Mouse (Mus musculus) kidney, embryonic 14.5 days (tissue): ENCODE measurements around the gene Prr15l. TPM values are rescaled to one million over a fixed set of nuclear protein-coding genes. Genes with fewer than 3 reads are reported as not detected.

Experiments
- ATAC-seq: fragments of 200-750 bp; cut with Nextera tagmentation; 2 replicates; pipeline ENCODE4 v1.8.0; 2017; ENCODE audit warnings: moderate number of reproducible peaks, mild to moderate bottlenecking, moderate TSS enrichment, moderate library complexity; ENCODE audit not compliant: low FRiP score, low TSS enrichment
- H3K27ac ChIP-seq: fragments of 300-500 bp; sonication (generic); 2 replicates; pipeline ENCODE4 v1.5.1; 2014; ENCODE audit warnings: low read depth, mild to moderate bottlenecking, low read length, moderate library complexity, mixed read lengths
- H3K27me3 ChIP-seq: fragments of 300-500 bp; sonication (generic); 2 replicates; pipeline ENCODE4 v1.6.1; 2014; ENCODE audit warnings: mild to moderate bottlenecking, low read length; ENCODE audit not compliant: control insufficient read depth, insufficient read depth
- H3K36me3 ChIP-seq: fragments of 300-500 bp; sonication (generic); 2 replicates; pipeline ENCODE4 v1.6.1; 2014; ENCODE audit warnings: low read length, mixed read lengths; ENCODE audit not compliant: control insufficient read depth, insufficient read depth
- H3K4me1 ChIP-seq: fragments of 300-500 bp; sonication (generic); 2 replicates; pipeline ENCODE4 v1.6.1; 2014; ENCODE audit warnings: low read length, mixed read lengths; ENCODE audit not compliant: control insufficient read depth, insufficient read depth
- H3K4me2 ChIP-seq: fragments of 300-500 bp; sonication (generic); replicated peaks from 2 replicates; pipeline ENCODE4 v1.6.1; 2014; ENCODE audit warnings: low read depth, mild to moderate bottlenecking, low read length
- H3K4me3 ChIP-seq: fragments of 300-500 bp; sonication (generic); 2 replicates; pipeline ENCODE4 v1.5.1; 2014; ENCODE audit warnings: mild to moderate bottlenecking, low read length
- H3K9ac ChIP-seq: fragments of 300-500 bp; sonication (generic); 2 replicates; pipeline ENCODE4 v1.6.1; 2014; ENCODE audit warnings: low read depth, mild to moderate bottlenecking, low read length, moderate library complexity
- H3K9me3 ChIP-seq: fragments of 300-500 bp; sonication (generic); 2 replicates; pipeline ENCODE4 v1.6.1; 2016; ENCODE audit warnings: low read length; ENCODE audit not compliant: control insufficient read depth
- WGBS: fragments of 180-500 bp; shearing (Covaris S2); extraction: QIAGEN DNeasy Blood & Tissue Kit; methylation state at CpG from one replicate; pipeline ENCODE4 v1.1.7; 2014; 5-methylcytosine and 5-hydroxymethylcytosine counted together
- polyA plus RNA-seq: library from polyadenylated mRNA; unstranded; fragments of >200 nt; fragmentation: Nextera tagmentation; extraction: Ambion mirVana; gene quantifications from 2 replicates; pipeline ENCODE4 v1.2.1, GENCODE M21; 2014

Prr15l gene
- polyA plus RNA-seq, 1 experiment from 2014 or later = 33.7 TPM

DNA sequence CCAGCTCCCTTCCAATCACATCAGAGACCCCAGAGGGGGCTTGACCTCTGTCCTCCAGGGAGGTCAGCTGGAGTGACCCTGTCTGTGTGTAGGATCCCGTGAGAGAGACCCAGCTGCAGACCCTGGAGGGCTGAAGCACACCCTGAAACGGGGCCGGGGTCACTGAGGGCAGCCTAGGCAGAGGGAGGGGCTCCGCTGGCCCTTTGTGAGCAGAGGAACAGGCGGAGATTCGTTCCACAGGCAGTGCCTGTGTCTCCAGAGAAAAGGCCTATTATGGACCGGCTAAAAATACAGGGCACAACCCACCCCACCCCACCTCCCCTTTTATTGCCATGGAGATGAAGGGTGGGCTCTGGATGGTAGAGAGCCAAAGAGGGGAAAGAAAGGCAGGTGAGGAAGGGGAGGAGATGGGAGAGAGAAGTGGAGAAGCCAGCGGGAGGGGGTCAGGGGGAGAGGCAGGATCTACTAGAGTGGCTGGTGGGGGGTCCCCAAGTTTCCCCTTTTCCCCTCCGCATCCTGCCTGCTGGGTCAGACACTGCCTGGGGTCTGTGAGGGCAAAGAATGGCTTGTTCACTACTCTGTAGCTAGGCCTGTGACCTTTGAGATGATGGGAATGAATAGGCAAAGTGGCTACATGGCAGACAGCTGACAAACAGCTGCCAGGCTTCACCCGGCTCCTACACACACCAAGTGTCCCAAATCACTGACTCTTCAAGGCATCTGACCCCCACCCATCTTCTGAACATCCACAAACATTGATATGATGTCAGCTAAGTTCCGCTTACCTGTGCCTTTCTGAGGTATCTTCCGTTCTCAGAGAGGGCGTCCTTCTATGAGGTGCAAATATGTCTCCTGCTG, 28.2 kb upstream of the Prr15l start:
- no peak for ATAC-seq
- Histone ChIP-seq H3K4me3 (no peak overlapping the region), H3K9me3 (no peaks in the 10 kb centered on the region), H3K27me3 (no peaks in the 10 kb centered on the region), H3K9ac (0 out of 2 replicates have a peak overlapping the region, but pooled peaks have one; percentile 28), H3K36me3 (no peaks in the 10 kb centered on the region), H3K4me1 (peaks cover 22% of the 10 kb centered on the region), H3K4me2 (peak overlapping the region; percentile 19; the same call in 1 of the 2 replicates), H3K27ac (no peak overlapping the region)
- 32% methylated on average over 13 of the region's 13 CpGs for WGBS

DNA sequence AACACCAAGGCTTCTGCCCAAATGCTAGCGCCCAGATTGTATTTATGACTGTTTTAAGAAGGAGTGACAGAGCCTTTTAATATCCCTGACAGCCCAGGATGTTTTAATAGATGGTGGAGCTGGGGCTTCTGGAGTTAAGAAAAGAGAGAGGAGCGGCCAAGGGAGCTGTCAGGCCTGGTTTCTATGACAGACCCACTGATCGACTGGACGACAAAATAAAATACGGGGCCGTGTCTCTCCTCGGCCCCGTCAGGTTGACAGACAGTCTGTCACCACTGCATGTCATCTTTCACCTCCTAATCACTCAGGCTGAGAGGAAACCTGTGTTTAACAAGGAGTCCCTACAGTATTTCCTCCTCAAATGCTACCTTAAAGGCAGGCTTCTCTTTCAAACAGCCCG, 26.6 kb upstream of the Prr15l start:
- Histone ChIP-seq H3K27ac (no peak overlapping the region), H3K4me1 (peaks cover 22% of the 10 kb centered on the region), H3K36me3 (no peaks in the 10 kb centered on the region), H3K27me3 (no peaks in the 10 kb centered on the region), H3K9me3 (no peaks in the 10 kb centered on the region), H3K4me2 (no peak overlapping the region), H3K9ac (no peak overlapping the region), H3K4me3 (no peak overlapping the region)
- WGBS = 49% methylated on average over 9 of the region's 9 CpGs
- no peak for ATAC-seq

DNA sequence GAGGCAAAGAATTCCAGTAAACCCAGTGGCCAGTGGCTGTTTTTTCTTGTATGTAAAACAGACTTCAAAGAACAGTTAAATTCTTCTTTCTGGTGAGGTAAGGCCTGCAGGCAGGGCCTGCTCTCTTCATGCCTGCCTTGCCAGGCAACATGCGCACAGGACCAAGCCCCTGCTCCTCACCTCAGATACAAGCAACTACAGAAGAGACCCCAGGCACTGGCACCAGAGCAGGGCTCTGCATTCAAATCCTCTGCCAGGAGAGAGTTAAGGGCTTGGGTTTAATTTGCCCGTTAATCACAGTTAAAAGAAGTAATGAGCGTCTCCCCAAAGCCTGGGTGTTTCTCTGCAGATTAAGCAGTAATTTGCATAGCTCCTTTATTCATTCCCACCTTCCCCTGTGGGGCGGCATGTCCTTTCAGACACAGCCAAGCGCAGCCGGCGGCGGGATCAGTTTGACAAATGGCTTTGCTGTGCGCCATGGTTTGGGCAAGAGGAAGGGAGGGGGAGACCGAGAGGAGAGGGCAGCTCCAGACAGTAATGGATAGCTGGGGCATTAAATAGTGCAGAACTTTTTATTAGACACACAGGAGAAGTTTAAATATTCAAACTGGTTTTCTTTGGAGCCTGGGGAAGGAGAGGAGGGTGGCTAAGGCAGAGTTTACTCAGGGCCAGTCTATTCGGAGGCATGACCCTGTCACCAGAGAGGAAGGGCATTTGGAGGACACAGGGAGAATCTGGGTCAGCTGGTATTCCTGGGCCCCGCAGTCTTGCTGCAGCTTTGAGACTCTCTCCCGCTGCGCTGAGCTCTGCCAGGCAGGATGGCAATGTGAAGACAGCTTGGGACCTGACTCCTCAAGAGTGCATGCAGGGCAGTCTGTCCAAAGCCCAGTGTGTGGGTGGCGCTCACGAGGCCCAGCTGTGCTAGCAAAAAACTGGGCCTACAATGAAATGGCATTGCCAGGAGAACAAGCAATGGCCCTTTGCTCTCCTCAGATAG, 25.0 kb upstream of the Prr15l start:
- no peak overlapping the region for H3K4me3 ChIP-seq
- no peak overlapping the region for H3K9ac ChIP-seq
- peaks cover 29% of the 10 kb centered on the region for H3K4me1 ChIP-seq
- no peaks in the 10 kb centered on the region for H3K9me3 ChIP-seq
- peak; percentile 45; the same call in 1 of the 2 replicates for ATAC-seq
- 13% methylated on average over 16 of the region's 16 CpGs for WGBS
- peaks cover 6% of the 10 kb centered on the region; the same call in 1 of the 2 replicates for H3K36me3 ChIP-seq
- 0 out of 2 replicates have a peak overlapping the region, but pooled peaks have one; percentile 1 for H3K4me2 ChIP-seq
- no peak overlapping the region; the same call in 1 of the 2 replicates for H3K27ac ChIP-seq
- no peaks in the 10 kb centered on the region for H3K27me3 ChIP-seq

DNA sequence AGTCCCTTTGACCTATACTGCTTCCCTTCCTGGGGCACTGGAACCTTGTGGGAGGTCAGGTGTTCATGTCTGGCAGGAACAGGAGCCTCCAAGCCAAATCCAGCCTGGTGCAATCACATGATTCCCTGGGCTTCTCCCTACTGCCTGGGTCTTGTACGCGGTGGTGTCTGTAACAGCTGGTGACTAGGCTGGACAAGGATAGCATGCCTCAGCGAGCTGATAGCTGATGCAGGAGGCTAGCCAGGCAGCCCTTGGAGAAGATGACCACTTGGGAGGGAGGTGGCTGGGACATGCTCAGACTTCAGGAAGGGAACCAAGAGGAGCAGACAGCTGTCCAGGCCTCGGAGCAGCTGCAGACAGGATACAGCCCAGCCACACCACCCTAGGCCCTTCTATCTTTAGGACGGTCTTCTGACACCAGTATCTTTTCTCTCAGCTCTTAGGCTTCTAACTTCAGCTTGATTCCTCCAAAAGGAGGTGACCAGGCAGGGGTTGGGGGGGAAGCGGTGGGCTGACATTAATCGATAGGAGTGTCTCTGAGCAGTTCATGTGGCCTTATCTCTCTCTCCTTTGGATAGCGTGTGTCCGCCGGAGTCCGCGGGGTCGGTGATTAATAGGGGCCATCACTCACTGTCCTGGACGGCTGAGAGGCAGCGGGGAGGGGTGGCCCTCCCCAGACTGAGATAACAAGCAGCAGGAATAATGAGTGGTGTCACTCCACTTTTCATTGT, 21.3 kb upstream of the Prr15l start:
- no peak overlapping the region for H3K4me3 ChIP-seq
- no peak overlapping the region for H3K4me2 ChIP-seq
- 23% methylated on average over 15 of the region's 15 CpGs for WGBS
- no peak overlapping the region; the same call in 1 of the 2 replicates for H3K27ac ChIP-seq
- H3K27me3 ChIP-seq = no peaks in the 10 kb centered on the region
- H3K4me1 ChIP-seq = peaks cover 22% of the 10 kb centered on the region
- no peaks in the 10 kb centered on the region for H3K9me3 ChIP-seq
- peaks cover 35% of the 10 kb centered on the region for H3K36me3 ChIP-seq
- no peak for ATAC-seq
- H3K9ac ChIP-seq = peak overlapping the region; percentile 4; the same call in 1 of the 2 replicates

DNA sequence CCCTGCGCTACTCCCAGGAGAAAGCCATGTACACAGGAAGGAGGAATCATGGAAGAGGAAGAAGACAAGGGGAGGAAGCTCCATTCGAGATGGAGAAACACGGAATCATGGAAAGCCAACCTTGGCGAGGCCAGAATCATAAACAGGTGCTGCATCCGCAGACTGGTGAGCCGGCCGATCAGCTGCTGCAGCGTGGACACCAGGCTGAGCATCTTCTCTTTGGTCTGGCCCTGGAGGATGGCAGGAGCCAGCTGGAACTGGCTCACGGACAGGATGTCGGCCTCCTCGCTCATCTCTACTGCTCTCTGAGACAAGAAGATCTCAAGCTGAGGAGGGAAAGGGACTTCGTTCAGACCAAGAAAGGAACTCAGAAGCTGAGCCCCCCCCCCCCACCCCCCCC, 19.3 kb upstream of the Prr15l start:
- no peak overlapping the region for H3K4me3 ChIP-seq
- H3K27ac ChIP-seq = no peak overlapping the region
- no peaks in the 10 kb centered on the region for H3K27me3 ChIP-seq
- ATAC-seq = no peak
- H3K9ac ChIP-seq = no peak overlapping the region; the same call in 1 of the 2 replicates
- no peak overlapping the region for H3K4me2 ChIP-seq
- H3K9me3 ChIP-seq = no peaks in the 10 kb centered on the region
- H3K36me3 ChIP-seq = peaks cover 43% of the 10 kb centered on the region
- peaks cover 10% of the 10 kb centered on the region for H3K4me1 ChIP-seq
- 87% methylated on average over 12 of the region's 12 CpGs for WGBS

DNA sequence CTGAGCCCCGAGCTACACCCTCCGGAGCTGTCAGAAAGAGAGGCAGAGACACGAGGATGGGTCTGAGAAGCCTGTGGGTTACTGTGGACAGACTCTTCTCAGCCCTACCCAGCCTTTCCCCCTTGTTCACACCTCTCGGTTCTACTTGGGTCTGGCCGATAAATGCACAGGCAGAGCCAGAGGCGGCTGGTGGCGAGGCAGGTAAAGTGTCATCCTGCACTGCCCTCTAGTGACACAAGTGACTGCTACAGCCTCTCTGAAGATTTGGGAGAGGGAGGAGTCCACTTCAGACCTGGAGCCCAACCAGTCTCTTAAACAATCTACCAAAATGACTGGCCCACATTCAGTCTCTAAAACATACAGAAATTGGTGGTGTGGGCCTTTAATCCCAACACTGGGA, 17.9 kb upstream of the Prr15l start:
- Histone ChIP-seq H3K4me2 (no peak overlapping the region), H3K36me3 (peaks cover 43% of the 10 kb centered on the region), H3K27me3 (no peaks in the 10 kb centered on the region), H3K9ac (no peak overlapping the region), H3K9me3 (no peaks in the 10 kb centered on the region), H3K4me1 (peaks cover 13% of the 10 kb centered on the region), H3K27ac (no peak overlapping the region), H3K4me3 (no peak overlapping the region)
- 30% methylated on average over 7 of the region's 7 CpGs for WGBS
- ATAC-seq = peak; percentile 62

DNA sequence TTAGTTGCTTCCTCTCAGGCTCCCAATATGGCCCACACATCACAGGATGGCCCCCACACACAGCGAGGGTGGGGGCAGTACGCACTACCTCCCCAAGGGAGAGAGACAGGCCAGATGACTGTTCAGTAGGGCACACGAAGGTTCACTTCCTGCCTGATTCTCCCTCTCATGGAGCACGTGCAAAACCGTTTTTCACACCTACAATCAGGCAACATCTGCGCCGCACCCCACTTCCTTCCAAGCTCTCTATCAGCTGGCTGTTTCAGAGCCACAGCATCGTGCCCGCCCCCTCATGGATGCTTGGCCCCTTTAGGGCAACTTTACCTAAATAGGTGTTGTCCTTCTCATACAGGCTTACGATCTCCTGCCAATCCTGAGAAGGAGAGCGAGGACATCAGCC, 15.2 kb upstream of the Prr15l start:
- Histone ChIP-seq H3K4me3 (no peak overlapping the region), H3K9ac (no peak overlapping the region), H3K36me3 (peaks cover 40% of the 10 kb centered on the region), H3K9me3 (no peaks in the 10 kb centered on the region), H3K27me3 (no peaks in the 10 kb centered on the region), H3K4me1 (peaks cover 10% of the 10 kb centered on the region), H3K27ac (no peak overlapping the region), H3K4me2 (no peak overlapping the region)
- WGBS = 82% methylated on average over 11 of the region's 11 CpGs
- ATAC-seq = no peak

DNA sequence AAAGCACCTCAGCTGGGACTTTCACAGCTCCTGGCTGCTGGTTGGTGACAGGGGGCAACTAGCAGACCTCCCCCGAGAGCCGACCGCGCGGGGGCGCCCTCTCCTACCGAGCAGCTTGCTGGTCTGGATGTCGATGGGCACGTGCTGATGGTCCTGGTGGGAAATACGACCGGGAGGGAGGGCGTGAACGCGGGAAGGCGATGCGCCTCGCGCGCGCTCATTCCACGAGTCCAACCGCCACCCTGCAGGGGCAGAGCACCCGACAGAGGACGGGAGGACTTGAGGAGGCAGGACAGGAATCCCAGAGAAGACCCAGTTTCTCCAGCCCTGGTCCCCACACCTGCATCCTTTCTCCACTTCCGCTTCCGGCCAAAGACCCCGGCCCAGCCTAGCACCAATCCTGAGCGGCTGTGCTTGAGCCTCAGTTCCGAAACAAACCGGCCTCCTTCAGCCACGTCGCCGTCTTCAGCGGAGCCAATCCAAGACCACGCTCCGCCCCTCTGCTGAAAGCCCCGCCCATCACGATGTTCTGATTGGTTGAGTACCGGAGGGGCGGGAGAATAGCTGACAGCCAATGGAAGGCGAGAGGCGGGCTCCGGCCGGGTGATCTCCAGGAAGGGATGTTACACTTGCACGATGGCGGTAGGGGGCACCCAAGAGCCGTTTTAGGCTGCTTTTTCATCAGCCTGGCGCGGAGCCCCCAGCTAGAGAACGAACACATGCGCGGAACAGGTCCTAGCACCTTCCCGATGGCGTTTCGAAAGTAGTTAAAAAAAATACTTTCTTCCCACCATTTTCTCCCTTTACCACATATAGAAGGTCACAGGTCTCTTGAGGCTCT, 11.6 kb upstream of the Prr15l start, which contains the start of gene Cdk5rap3:
Gene Cdk5rap3, minus strand, starts transcription at position 453 of the 841 bp plus-strand sequence.
- H3K4me1 ChIP-seq = peaks cover 10% of the 10 kb centered on the region

More for the DNA sequence above, 11.6 kb upstream of the Prr15l start, which contains the start of gene Cdk5rap3:
- H3K36me3 ChIP-seq = peaks cover 11% of the 10 kb centered on the region
- WGBS = under 1% methylated on average over 55 of the region's 55 CpGs
- H3K27ac ChIP-seq = peak within 1 kb of the TSS; percentile 61; the same call in 1 of the 2 replicates
- ATAC-seq = peak; percentile 98
- peak within 1 kb of the TSS; percentile 65 for H3K9ac ChIP-seq
- H3K4me2 ChIP-seq = peak within 1 kb of the TSS; percentile 79
- H3K4me3 ChIP-seq = peak within 1 kb of the TSS; percentile 67
- H3K9me3 ChIP-seq = no peaks in the 10 kb centered on the region
- no peaks in the 10 kb centered on the region for H3K27me3 ChIP-seq
